Mouse (Mus musculus): Measurements from ENCODE around the gene Ccl28.
"Not testable (repeated sequence)": the region's sequence is repeated elsewhere in the genome, so short reads cannot be mapped to it uniquely, and the experiment has no call there.

Ccl28 gene

DNA sequence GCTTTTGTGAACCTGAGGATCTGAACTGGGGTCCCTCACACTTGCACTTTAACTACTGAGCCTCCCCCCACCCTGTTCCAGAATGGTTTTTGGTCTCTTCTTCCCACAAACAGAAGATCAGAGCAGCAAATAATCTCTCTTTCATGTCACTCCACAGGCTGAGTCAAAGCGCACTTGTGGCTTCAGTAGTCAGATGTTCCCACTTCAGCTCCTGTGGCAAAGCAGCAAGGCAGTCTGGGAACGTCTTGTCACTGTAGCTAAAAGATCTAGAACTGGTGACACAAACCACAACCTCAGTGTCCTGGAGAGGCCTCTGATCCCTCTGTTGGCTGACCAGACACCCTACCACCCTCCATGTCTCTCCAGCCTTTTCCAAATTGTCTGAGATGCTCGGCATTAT is 57.5 kb downstream of the Ccl28 start:
- no peak for DNase-seq (ENCODE audit: low read depth, low spot score)
- H3K36me3 ChIP-seq (ENCODE audit: control insufficient read depth, insufficient read depth, low read length, poor library complexity, severe bottlenecking), result no peaks in the 10 kb centered on the region
- H3K27me3 ChIP-seq (ENCODE audit: control insufficient read depth, insufficient read depth, low read length, poor library complexity, severe bottlenecking), result no peaks in the 10 kb centered on the region

DNA sequence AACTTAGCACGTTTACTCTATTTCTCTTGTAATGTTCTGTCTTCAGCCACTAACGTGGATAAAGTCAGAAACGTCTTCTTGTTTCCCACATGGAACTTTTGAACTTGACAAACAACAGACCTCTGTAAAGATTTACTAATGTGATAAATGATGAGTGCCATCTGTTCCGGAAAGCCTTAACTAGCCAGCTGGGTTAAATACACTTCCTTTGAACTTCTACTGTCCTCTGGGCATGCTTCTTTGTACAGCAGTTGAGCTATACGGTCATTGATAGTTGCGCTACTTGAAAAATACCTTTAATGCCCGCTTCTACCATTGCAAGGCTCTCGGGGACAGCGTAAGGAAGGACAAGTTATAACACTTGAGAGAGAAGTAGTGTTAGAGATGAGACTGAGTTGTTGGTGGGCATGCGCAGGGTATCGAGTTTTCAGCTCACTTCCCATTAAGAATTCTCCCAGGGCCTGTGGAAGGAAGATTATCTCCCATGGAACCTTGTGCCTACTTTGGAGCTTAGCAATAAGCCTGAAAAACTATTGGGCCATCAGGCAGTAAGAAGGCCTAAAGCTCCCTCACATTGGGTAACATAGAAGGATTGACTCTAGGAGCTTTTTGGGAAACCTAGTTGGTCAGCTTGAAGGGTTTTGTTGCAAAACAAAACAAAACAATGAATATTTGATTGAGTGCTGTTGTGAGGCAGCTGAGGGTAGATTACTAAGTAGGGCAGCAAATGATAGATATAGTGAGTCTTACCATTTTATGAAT is 61.0 kb downstream of the Ccl28 start:
- Histone ChIP-seq H3K36me3 (ENCODE audit: control insufficient read depth, insufficient read depth, low read length, poor library complexity, severe bottlenecking) (no peaks in the 10 kb centered on the region), H3K27me3 (ENCODE audit: control insufficient read depth, insufficient read depth, low read length, poor library complexity, severe bottlenecking) (no peaks in the 10 kb centered on the region)
- no peak for DNase-seq (ENCODE audit: low read depth, low spot score)

DNA sequence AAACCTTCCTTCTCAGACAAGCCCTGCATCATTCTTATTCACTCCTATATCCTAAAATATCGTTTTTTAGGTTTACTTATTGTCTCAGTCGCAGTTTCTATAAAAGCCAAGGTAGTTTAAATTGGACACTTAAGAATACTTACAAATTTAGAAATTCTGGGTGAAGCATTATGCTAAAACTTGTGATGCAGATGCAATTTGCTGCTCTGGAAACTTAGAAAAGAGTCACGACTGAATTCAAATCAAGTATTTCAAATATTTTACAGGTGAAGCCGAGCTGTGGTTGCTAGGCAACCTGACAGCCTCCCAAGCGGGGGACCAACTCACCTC is 66.1 kb downstream of the Ccl28 start:
- no peak for DNase-seq (ENCODE audit: low read depth, low spot score)
- Histone ChIP-seq H3K27me3 (ENCODE audit: control insufficient read depth, insufficient read depth, low read length, poor library complexity, severe bottlenecking) (no peaks in the 10 kb centered on the region), H3K36me3 (ENCODE audit: control insufficient read depth, insufficient read depth, low read length, poor library complexity, severe bottlenecking) (no peaks in the 10 kb centered on the region)

DNA sequence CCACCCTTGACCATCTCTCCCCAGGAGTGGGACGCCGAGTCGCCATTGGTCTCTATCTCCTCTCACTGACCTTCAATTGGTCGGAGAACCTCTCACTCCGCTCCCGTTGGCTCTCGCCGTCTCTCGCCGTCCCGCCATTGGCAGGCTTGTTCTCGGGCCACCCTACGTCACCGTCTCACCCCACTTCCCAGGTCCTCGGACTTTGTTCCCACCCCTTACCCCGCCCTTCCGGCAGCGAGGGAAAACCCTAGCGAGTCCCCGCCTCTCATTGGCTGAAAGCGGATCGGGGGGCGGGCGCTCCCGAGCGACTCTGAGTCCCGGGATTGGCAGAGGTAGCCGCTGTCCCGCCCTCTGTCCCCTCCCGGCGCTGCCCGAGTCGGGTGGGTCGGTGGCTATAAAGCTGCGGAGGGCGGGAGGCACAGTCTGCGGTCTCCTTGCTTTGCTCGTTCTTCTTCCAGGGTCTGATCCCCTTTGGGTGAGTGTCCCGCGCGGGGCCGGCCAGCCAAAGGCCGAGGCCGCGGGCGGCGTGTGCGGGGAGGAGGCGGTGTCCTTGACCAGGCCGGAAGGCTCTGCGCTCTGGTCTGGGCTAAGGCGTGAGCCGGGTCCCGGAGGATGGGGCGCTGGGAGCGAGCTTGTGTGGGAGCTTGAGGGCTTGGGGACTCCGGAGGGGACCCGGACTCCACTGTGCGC is 66.6 kb downstream of the Ccl28 start, which contains the start of gene Hmgcs1:
Gene Hmgcs1, plus strand, starts transcription at position 341 of the 690 bp plus-strand sequence.
- H3K36me3 ChIP-seq (ENCODE audit: control insufficient read depth, insufficient read depth, low read length, poor library complexity, severe bottlenecking), result no peaks in the 10 kb centered on the region
- peak; percentile 99 for DNase-seq (ENCODE audit: low read depth, low spot score)
- H3K27me3 ChIP-seq (ENCODE audit: control insufficient read depth, insufficient read depth, low read length, poor library complexity, severe bottlenecking), result no peaks in the 10 kb centered on the region

DNA sequence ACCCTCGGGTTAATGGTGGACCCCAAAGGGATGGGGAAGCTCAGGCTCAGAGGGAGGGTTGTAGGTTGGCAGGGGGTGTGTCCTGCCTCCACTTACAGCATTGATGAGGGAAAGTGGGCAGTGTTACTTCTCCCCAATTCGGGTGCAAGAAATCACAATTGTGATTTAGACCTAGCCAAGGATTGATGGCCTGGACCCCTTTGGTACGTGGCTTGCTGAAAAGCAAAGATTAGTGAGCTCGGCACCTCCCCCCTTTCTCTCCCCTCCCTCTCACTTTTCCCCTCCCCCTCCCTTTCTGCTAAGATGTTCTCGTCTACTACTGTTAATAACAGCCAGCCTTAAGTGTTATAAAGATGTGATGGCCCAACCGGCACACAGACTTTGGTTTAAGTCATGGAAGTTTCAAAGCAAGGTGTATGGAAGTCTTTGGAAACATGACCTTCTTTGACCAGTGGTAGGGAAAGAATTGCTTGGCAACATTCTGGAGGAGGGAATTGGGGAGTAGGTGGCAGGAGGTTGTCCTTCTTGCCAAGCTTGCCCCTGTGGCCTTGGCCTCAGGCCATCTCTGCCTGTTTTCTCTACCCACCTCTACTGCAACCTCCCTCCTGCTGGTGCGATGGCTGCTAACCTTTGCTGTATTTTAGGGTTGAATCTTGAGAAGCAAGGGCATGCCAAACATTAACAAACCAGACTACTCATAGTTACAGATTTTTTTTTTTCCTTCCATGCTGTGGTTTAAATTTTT is 67.4 kb downstream of the Ccl28 start:
- peak; percentile 7 for DNase-seq (ENCODE audit: low read depth, low spot score)
- no peaks in the 10 kb centered on the region for H3K27me3 ChIP-seq (ENCODE audit: control insufficient read depth, insufficient read depth, low read length, poor library complexity, severe bottlenecking)
- no peaks in the 10 kb centered on the region for H3K36me3 ChIP-seq (ENCODE audit: control insufficient read depth, insufficient read depth, low read length, poor library complexity, severe bottlenecking)

DNA sequence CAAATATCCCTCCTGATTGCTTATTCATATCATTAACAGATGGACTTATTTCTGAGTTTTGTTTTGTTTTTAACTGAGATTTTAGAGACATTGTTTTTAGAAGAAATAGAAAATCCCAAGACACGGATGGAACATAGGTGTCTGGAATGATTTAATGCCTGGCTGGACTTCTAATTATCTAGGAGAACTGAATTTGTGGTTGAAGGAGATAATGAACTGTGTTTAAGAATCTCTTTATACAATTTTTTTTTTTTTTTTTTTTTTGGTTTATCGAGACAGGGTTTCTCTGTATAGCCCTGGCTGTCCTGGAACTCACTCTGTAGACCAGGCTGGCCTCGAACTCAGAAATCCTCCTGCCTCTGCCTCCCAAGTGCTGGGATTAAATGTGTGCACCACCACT is 68.3 kb downstream of the Ccl28 start:
- not testable (repeated sequence) for H3K36me3 ChIP-seq (ENCODE audit: control insufficient read depth, insufficient read depth, low read length, poor library complexity, severe bottlenecking); DNase-seq (ENCODE audit: low read depth, low spot score)

DNA sequence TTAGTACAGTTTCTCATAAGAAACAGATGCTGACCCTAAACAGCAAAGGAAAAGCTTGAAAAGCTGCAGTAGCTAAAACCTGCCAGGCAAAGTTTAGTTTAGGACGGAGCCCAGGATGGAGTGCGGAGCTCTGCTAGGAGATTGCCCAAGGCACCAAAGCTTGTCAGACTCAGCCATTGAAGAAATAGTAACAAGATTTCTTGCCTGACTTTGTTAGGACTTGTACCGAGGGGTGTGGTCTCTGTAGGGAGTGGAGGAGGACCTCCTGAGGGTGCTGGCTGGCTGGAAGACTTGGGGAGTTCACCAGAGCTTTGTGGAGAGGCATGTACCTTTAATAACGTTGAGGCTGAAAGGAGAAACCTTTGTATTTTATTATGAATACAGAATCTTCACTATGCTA is 72.1 kb downstream of the Ccl28 start:
- Histone ChIP-seq H3K27me3 (ENCODE audit: control insufficient read depth, insufficient read depth, low read length, poor library complexity, severe bottlenecking) (no peaks in the 10 kb centered on the region), H3K36me3 (ENCODE audit: control insufficient read depth, insufficient read depth, low read length, poor library complexity, severe bottlenecking) (no peaks in the 10 kb centered on the region; the same call in 1 of the 2 replicates)
- no peak for DNase-seq (ENCODE audit: low read depth, low spot score)

More for the DNA sequence above, 68.3 kb downstream of the Ccl28 start:
- not testable (repeated sequence) for H3K27me3 ChIP-seq (ENCODE audit: control insufficient read depth, insufficient read depth, low read length, poor library complexity, severe bottlenecking)

DNA sequence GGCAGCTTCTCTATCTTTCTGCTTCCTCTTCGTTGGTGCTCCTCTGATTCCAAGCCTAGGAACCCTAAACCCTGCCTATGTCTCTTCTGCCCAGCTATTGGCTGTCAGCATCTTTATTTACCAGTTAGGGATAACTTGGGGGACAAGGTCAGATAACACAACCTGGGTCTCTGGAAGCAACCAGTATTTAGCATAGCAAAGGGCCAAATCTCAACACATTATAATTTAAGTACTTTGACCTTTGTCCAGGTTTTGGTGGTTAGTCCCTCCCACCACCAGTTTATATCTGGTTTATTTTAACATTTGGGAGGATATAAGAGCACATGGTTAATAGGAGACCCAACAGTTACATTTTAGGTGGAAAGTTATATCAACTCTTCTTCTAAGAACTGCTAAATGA is 72.9 kb downstream of the Ccl28 start:
- no peak for DNase-seq (ENCODE audit: low read depth, low spot score)
- Histone ChIP-seq H3K36me3 (ENCODE audit: control insufficient read depth, insufficient read depth, low read length, poor library complexity, severe bottlenecking) (peaks cover 4% of the 10 kb centered on the region; the same call in 1 of the 2 replicates), H3K27me3 (ENCODE audit: control insufficient read depth, insufficient read depth, low read length, poor library complexity, severe bottlenecking) (no peaks in the 10 kb centered on the region)

DNA sequence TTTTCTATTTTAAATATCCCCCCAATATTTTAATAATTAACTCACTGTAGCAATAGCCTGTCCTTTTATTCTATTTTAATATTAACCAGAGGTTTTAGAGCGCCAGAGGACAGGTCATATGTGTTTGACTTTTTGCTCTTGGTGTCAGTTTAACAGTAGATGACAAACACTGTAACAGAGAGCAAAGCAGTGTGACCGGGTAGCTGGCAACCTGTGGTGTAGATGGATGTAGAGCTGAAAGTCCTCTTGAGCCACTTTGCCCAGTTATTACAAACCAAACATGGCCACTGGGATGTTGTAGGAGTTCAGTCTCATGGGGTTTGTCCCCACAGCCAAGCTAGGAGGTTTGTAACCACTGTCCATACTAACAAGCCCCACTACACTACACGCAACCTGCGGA is 74.8 kb downstream of the Ccl28 start:
- no peaks in the 10 kb centered on the region for H3K27me3 ChIP-seq (ENCODE audit: control insufficient read depth, insufficient read depth, low read length, poor library complexity, severe bottlenecking)
- DNase-seq (ENCODE audit: low read depth, low spot score), result no peak
- H3K36me3 ChIP-seq (ENCODE audit: control insufficient read depth, insufficient read depth, low read length, poor library complexity, severe bottlenecking), result peaks cover 4% of the 10 kb centered on the region; the same call in 1 of the 2 replicates
